Mouse (Mus musculus): Measurements from ENCODE around the gene Cdkl3. TPM values are rescaled to one million over a fixed set of nuclear protein-coding genes. Genes with fewer than 3 reads are reported as not detected.
A peak's percentile ranks its signal among the peaks of the same experiment; 100 is the strongest.

Cdkl3 gene
- polyA plus RNA-seq, 1 experiment from 2014 or later, result 0.78 TPM

DNA sequence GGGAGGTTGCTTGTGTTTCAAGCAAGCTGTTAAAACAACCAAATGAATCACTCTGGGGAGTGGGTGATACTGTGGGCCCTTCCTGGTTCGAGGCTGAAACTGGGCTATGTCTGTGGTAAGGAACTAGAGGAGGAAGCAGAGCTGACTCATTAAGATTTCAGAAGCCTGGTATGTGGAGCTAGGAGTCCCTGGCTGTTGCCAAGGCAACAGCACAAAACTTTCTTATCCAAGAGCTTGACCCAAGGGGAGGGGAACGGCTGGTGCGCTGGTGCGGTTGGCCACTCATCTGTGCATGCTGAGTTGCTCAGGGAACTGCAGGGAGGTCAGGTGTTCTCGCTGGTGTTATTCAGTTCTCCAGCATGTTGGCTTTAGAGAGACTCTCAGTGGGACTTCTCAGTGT, 76.0 kb downstream of the Cdkl3 start:
- H3K36me3 ChIP-seq (replicated peaks), result no peaks in the 10 kb centered on the region
- H3K4me3 ChIP-seq (replicated peaks), result no peak overlapping the region
- no peak overlapping the region for H3K9ac ChIP-seq
- H3K4me1 ChIP-seq (replicated peaks), result peaks cover 14% of the 10 kb centered on the region
- H3K4me2 ChIP-seq, result no peak overlapping the region
- H3K27ac ChIP-seq (replicated peaks), result no peak overlapping the region
- H3K9me3 ChIP-seq (replicated peaks), result no peaks in the 10 kb centered on the region
- no peaks in the 10 kb centered on the region for H3K27me3 ChIP-seq
- WGBS (ENCODE audit: insufficient replicate concordance), result 14% methylated on average over 5 of the region's 5 CpGs
- ATAC-seq (ENCODE audit: insufficient read depth), result no peak

DNA sequence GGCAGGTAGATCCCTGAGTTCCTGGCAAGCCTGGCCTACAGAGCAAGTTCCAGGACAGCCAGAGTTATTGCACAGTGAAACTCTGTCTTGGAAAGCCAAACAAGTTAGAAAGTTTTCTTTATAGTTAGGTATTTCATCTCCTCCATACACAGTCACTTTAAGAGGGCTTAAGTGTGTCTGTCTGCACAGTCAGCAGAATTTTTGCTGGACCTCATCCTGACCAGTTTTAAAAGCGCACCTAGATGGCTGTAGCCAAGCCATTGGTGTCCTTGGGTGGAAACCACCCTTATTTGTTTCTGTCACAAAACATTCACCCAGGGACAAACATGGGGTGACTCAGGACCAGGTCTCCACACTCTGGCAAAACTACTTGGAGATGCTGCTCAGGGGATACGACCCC, 76.6 kb downstream of the Cdkl3 start:
- Histone ChIP-seq H3K36me3 (replicated peaks) (no peaks in the 10 kb centered on the region), H3K27me3 (no peaks in the 10 kb centered on the region), H3K4me1 (replicated peaks) (peaks cover 8% of the 10 kb centered on the region), H3K9me3 (replicated peaks) (no peaks in the 10 kb centered on the region), H3K4me2 (no peak overlapping the region), H3K4me3 (replicated peaks) (no peak overlapping the region), H3K9ac (no peak overlapping the region), H3K27ac (replicated peaks) (no peak overlapping the region)
- no peak for ATAC-seq (ENCODE audit: insufficient read depth)
- WGBS (ENCODE audit: insufficient replicate concordance), result 79% methylated on average over 2 of the region's 2 CpGs

DNA sequence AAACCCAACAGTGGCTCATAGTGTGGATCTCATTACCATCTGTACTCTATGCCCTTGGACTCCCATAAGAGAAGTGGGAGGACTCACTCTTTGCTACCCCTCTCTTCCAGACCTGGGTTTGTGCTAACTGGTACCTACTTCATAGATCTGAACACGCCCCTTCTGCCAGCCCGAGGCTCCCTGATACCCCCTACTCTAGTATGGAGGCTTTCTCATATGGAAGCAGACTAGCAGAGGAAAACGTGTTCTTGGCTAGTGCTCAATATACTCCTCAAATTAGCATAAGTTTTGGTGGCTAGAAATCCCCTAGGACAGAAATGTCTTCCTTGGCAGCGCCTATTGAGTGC, 81.8 kb downstream of the Cdkl3 start:
- H3K27ac ChIP-seq (replicated peaks), result no peak overlapping the region
- no peaks in the 10 kb centered on the region for H3K9me3 ChIP-seq (replicated peaks)
- 0 out of 2 replicates have a peak, but pooled peaks cover 4% of the 10 kb centered on the region for H3K27me3 ChIP-seq
- WGBS (ENCODE audit: insufficient replicate concordance), result 56% methylated on average over 4 of the region's 4 CpGs
- no peak overlapping the region for H3K9ac ChIP-seq
- H3K4me1 ChIP-seq (replicated peaks), result no peaks in the 10 kb centered on the region
- no peak for ATAC-seq (ENCODE audit: insufficient read depth)
- H3K4me2 ChIP-seq, result no peak overlapping the region
- no peaks in the 10 kb centered on the region for H3K36me3 ChIP-seq (replicated peaks)
- H3K4me3 ChIP-seq (replicated peaks), result no peak overlapping the region

DNA sequence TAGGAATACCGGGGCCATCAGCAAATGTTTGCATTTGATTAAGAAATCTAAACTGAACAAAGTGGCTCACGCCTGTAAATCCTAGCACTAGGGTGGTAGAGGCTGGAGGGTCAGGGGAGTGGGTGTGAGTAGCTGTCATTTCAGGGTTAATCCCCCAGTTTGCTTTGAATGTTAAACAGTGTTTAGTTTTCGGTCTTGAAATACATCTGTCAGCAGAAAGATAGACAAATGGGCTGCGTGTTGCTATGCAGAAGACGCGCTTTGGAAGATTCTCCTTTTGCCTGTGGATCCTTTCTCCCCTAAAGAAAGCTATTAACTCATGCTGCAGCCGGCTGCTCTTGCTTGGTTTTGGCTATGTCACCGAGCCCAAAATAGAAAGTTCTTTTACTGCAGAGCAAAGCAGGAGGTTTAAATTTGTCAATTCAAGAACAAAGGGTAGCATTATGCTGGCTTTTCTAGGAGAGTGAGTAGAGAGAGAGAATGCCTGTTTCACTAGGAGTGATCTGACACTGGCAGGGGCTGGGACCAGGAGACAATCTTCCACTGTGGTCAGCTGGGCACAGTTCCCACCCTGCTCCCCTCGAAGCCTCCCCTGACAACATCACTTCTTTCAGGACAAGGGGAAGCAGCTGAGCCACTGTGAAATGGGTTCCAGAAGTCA, 82.3 kb downstream of the Cdkl3 start:
- Histone ChIP-seq H3K9ac (no peak overlapping the region), H3K4me1 (replicated peaks) (no peaks in the 10 kb centered on the region), H3K27ac (replicated peaks) (no peak overlapping the region), H3K4me3 (replicated peaks) (no peak overlapping the region), H3K4me2 (no peak overlapping the region), H3K9me3 (replicated peaks) (no peaks in the 10 kb centered on the region), H3K27me3 (0 out of 2 replicates have a peak, but pooled peaks cover 4% of the 10 kb centered on the region), H3K36me3 (replicated peaks) (no peaks in the 10 kb centered on the region)
- WGBS (ENCODE audit: insufficient replicate concordance), result 50% methylated on average over 9 of the region's 9 CpGs
- ATAC-seq (ENCODE audit: insufficient read depth), result no peak

DNA sequence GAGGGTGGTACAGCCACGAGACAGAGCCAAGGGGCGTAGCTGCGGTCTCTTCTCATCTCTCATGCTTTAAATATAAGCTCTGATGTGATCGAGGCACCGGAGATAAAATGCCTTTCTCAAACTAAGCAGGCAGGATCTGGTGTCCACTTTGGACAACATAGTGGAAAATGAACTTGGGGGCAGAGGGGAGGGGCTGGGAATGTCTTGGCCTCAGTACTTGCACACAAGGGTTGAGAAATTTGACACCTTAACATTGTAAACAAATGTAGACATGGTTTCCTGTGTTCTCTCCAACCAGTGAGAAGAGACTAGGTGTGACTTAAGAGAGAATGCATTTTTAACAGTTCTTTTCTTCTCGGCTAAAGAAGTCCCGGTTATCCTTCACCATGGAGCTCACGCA, 85.3 kb downstream of the Cdkl3 start:
- Histone ChIP-seq H3K4me2 (no peak overlapping the region), H3K27me3 (peaks cover 8% of the 10 kb centered on the region; the same call in 1 of the 2 replicates), H3K9ac (no peak overlapping the region), H3K27ac (replicated peaks) (no peak overlapping the region), H3K4me1 (replicated peaks) (no peaks in the 10 kb centered on the region), H3K4me3 (replicated peaks) (no peak overlapping the region), H3K36me3 (replicated peaks) (no peaks in the 10 kb centered on the region), H3K9me3 (replicated peaks) (no peaks in the 10 kb centered on the region)
- 60% methylated on average over 8 of the region's 8 CpGs for WGBS (ENCODE audit: insufficient replicate concordance)
- ATAC-seq (ENCODE audit: insufficient read depth), result no peak

DNA sequence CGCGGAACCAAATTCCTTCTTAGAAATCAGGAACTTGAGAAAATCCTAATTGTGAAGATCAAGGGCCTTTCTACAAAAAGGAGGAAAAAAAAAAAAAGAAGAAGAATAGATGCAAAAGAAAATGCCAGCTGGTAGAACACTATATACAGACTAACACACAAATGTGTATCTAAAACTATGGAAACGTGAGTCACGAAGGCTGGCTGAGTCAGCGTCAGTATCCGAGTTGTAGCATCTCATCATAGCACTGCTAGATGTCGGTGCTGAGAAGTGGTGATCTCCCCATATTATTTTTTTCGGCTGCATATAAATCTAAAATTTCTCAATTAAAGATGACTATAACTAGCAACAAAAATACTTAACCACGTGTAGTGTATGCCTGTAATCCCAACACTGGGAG, 87.2 kb downstream of the Cdkl3 start:
- Histone ChIP-seq H3K4me2 (no peak overlapping the region), H3K9ac (no peak overlapping the region), H3K4me1 (replicated peaks) (0 out of 2 replicates have a peak, but pooled peaks cover 4% of the 10 kb centered on the region), H3K4me3 (replicated peaks) (no peak overlapping the region), H3K27me3 (peaks cover 8% of the 10 kb centered on the region; the same call in 1 of the 2 replicates), H3K9me3 (replicated peaks) (no peaks in the 10 kb centered on the region), H3K27ac (replicated peaks) (no peak overlapping the region), H3K36me3 (replicated peaks) (no peaks in the 10 kb centered on the region)
- 75% methylated on average over 9 of the region's 9 CpGs for WGBS (ENCODE audit: insufficient replicate concordance)
- no peak for ATAC-seq (ENCODE audit: insufficient read depth)

DNA sequence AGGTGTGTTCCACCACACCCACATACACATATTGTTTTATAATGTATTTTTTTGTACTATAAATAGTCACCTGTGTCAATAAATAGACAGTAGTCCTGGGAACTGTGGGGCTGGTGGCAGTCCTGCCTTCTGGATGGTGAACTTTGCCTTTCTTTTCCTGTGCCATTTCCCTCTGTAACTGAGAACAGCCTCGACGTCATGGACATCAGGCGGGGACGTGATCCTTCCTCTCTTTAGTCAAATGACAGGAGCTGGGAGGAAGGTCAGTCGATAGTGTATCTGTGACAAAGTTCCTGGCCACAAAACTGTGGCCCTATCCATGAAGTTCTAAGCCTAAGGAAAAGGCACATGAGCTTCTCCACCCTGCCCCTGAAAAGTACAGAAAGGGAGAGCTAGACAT, 90.5 kb downstream of the Cdkl3 start:
- ATAC-seq (ENCODE audit: insufficient read depth), result no peak
- H3K27ac ChIP-seq (replicated peaks), result 0 out of 2 replicates have a peak overlapping the region, but pooled peaks have one; percentile 20
- WGBS (ENCODE audit: insufficient replicate concordance), result 35% methylated on average over 5 of the region's 5 CpGs
- no peaks in the 10 kb centered on the region for H3K9me3 ChIP-seq (replicated peaks)
- no peak overlapping the region for H3K4me2 ChIP-seq
- H3K9ac ChIP-seq, result no peak overlapping the region
- peaks cover 21% of the 10 kb centered on the region for H3K4me1 ChIP-seq (replicated peaks)
- H3K4me3 ChIP-seq (replicated peaks), result no peak overlapping the region
- H3K36me3 ChIP-seq (replicated peaks), result no peaks in the 10 kb centered on the region
- H3K27me3 ChIP-seq, result peaks cover 8% of the 10 kb centered on the region; the same call in 1 of the 2 replicates

DNA sequence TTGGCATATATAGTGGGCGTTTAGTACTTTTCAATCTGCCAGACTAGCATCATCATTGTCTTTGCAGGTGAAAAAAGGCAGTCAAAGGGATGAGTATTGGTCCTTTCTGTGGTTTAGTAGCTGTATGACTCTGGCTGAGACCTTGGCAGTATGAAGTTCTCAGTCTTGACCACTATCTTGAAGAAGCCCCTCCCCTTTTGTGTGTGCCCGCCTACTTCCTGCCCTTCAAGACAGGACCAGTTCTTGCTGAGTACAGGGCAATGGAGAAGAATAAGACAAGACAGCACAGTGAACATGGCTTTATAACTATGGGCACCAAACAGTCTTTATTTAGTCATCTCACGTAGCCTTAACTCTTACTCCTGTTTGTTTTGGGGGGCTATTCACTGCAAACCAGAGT, 93.0 kb downstream of the Cdkl3 start:
- H3K27ac ChIP-seq (replicated peaks), result peak overlapping the region; percentile 24; the same call in 1 of the 2 replicates
- H3K4me1 ChIP-seq (replicated peaks), result peaks cover 40% of the 10 kb centered on the region
- H3K4me2 ChIP-seq, result no peak overlapping the region
- ATAC-seq (ENCODE audit: insufficient read depth), result no peak
- H3K9ac ChIP-seq, result no peak overlapping the region
- peaks cover 7% of the 10 kb centered on the region for H3K36me3 ChIP-seq (replicated peaks)
- no peak overlapping the region for H3K4me3 ChIP-seq (replicated peaks)
- H3K9me3 ChIP-seq (replicated peaks), result no peaks in the 10 kb centered on the region
- peaks cover 4% of the 10 kb centered on the region; the same call in 1 of the 2 replicates for H3K27me3 ChIP-seq
- 47% methylated on average over 3 of the region's 3 CpGs for WGBS (ENCODE audit: insufficient replicate concordance)

DNA sequence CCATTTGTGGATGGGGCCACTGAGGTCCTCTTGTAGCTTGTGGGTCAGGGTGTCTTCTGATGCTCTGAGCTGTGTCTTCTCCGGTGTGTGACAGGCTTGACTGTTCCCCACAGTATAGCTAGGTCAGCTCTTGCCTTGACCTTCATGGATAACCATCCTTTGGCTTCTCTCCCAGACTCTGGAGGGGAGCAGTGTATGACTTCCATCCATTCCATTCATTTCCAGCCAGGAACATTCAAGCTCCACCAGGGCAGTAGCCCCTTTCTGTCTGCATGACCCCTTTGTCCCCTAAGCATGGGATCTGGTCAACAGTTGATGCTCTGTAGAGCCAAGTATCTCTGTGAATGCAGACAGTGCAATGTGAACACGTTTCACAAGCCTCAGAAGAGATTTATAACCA, 93.6 kb downstream of the Cdkl3 start:
- H3K9me3 ChIP-seq (replicated peaks), result no peaks in the 10 kb centered on the region
- H3K4me1 ChIP-seq (replicated peaks), result peaks cover 45% of the 10 kb centered on the region
- WGBS (ENCODE audit: insufficient replicate concordance), result 75% methylated on average over 2 of the region's 2 CpGs
- peak overlapping the region; percentile 100 for H3K27ac ChIP-seq (replicated peaks)
- H3K36me3 ChIP-seq (replicated peaks), result peaks cover 7% of the 10 kb centered on the region
- H3K27me3 ChIP-seq, result peaks cover 4% of the 10 kb centered on the region; the same call in 1 of the 2 replicates
- H3K9ac ChIP-seq, result peak overlapping the region; percentile 98; the same call in 1 of the 2 replicates
- H3K4me2 ChIP-seq, result peak overlapping the region; percentile 96
- peak overlapping the region; percentile 83 for H3K4me3 ChIP-seq (replicated peaks)
- no peak for ATAC-seq (ENCODE audit: insufficient read depth)

DNA sequence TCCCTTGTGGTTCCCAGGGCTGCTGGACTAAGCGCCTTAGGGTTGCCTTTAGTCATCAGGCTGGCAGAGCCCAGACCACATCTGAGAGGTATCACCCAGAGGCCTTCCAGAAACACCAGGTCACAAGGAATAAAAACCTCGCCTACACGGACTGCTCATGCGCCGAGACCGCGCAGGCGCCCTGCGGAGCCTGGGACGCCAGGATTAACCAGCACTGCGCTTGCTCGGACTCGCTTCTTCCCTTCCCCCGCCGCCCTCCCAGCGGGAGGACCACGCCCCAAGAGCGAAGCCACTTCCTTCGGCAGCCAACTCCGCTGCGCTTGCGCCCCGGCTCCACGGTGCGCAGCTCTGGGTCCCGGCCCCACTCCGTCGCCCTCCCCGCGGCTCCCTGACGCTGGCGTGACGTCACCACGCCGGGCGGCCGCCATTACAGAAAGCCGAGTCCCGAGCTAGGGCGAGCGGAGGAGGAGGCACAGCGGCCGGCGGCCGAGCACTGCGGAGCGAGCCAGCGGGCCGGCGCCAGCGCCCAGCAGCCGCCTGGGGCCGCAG, 94.5 kb downstream of the Cdkl3 start, which contains the start of gene Ppp2ca:
TSS of gene Ppp2ca (plus strand) at position 284 of the 549 bp plus-strand sequence.
- peak within 1 kb of the TSS; percentile 98 for H3K9ac ChIP-seq
- H3K36me3 ChIP-seq (replicated peaks), result peaks cover 7% of the 10 kb centered on the region
- H3K4me2 ChIP-seq, result peak within 1 kb of the TSS; percentile 96
- peak; percentile 96 for ATAC-seq (ENCODE audit: insufficient read depth)
- no peaks in the 10 kb centered on the region for H3K9me3 ChIP-seq (replicated peaks)
- peak within 1 kb of the TSS; percentile 100 for H3K27ac ChIP-seq (replicated peaks)
- WGBS (ENCODE audit: insufficient replicate concordance), result under 1% methylated on average over 53 of the region's 53 CpGs
- H3K4me3 ChIP-seq (replicated peaks), result peak within 1 kb of the TSS; percentile 83
- peaks cover 53% of the 10 kb centered on the region for H3K4me1 ChIP-seq (replicated peaks)
- H3K27me3 ChIP-seq, result peaks cover 2% of the 10 kb centered on the region; the same call in 1 of the 2 replicates

DNA sequence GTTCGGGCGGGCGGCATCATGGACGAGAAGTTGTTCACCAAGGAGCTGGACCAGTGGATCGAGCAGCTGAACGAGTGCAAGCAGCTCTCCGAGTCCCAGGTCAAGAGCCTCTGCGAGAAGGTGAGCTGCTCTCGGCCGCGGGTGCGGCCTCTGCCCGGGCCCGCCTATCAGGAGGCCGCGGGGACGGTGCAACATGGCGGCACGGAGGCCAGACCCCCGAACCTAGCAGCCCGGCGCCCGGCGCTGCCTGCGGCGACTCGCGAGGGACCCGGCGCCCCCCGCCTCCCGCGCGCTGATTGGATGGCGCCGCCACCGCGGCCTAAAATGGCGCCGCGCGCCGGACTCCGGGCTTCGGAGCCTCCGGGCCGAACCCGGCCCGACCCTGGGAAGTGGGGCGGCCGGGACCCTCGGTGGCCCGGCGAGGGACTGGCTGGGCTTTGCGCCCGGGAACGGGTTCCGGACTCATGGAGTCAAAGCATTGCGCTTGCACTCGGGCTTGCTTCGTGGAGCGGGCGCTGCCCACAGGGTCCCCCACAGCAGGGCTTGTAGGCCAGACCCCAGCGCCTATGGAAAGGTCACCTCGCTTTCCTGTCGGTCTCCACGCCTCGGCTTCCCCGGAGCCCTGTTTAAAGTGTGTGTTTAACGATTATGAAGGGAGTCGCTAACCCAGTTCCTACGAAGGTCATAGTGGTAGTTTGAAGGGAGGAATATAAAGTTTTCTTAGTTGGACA, 95.2 kb downstream of the Cdkl3 start:
- Histone ChIP-seq H3K27ac (replicated peaks) (peak overlapping the region; percentile 100), H3K4me3 (replicated peaks) (peak overlapping the region; percentile 83), H3K9ac (peak overlapping the region; percentile 98), H3K4me2 (peak overlapping the region; percentile 96), H3K4me1 (replicated peaks) (peaks cover 61% of the 10 kb centered on the region), H3K27me3 (no peaks in the 10 kb centered on the region), H3K9me3 (replicated peaks) (no peaks in the 10 kb centered on the region), H3K36me3 (replicated peaks) (peaks cover 7% of the 10 kb centered on the region)
- peak; percentile 69 for ATAC-seq (ENCODE audit: insufficient read depth)
- under 1% methylated on average over 72 of the region's 72 CpGs for whole genome bisulfite sequencing (ENCODE audit: insufficient replicate concordance)

Measured in liver, embryonic 15.5 days (tissue).